Mouse (Mus musculus) erythroblast, embryonic 14.5 days (primary cell): ENCODE results near the gene Prkacb.

Experiments used
- GATA1 ChIP-seq: IDR thresholded peaks from 2 replicates; pipeline ENCODE4 v1.6.1; 2012; ENCODE audit warnings: low read length, inconsistent platforms, mixed read lengths
- TAL1 ChIP-seq: IDR thresholded peaks from 3 replicates; pipeline ENCODE4 v1.6.1; 2012; ENCODE audit warnings: low read length, inconsistent platforms, mixed read lengths

GRCm38 (mm10) chr3:146768360-146768759 is 44.4 kb downstream of the Prkacb start:
- TF ChIP-seq GATA1 (no peak), TAL1 (no peak)
